Mouse (Mus musculus) olfactory bulb, adult 2 months (tissue): ENCODE measurements around the gene Surf6.

Experiments used
- CTCF ChIP-seq: fragments of 200-500 bp; IDR thresholded peaks from 2 replicates; pipeline ENCODE4 v1.5.1; 2012; ENCODE audit warnings: low read depth, mild to moderate bottlenecking, low read length, moderate library complexity; ENCODE audit not compliant: insufficient read depth
- POLR2A ChIP-seq: fragments of 200-500 bp; IDR thresholded peaks from 2 replicates; pipeline ENCODE4 v1.6.1; 2012; ENCODE audit warnings: mild to moderate bottlenecking, low read depth, low read length, moderate library complexity; ENCODE audit not compliant: insufficient read depth

GRCm38 (mm10) chr2:26901834-26902400 lies 762 bp downstream of the Surf6 start:
- TF ChIP-seq POLR2A (no peak), CTCF (no peak)
